Mouse (Mus musculus) Patski (cell line): ENCODE measurements around the gene Rtn3. TPM values are rescaled to one million over a fixed set of nuclear protein-coding genes. Genes with fewer than 3 reads are reported as not detected.

Experiments
- ATAC-seq: fragments of 100-300 bp; one replicate; pipeline ENCODE4 v1.8.0; 2021
- CTCF ChIA-PET: fragments of 350-600 bp; sonication (Branson Sonifier 250); formaldehyde crosslinking; loops from one replicate; lab custom pipeline; 2022; ENCODE audit warnings: inconsistent platforms; lab: Charles Lee
- POLR2A ChIA-PET: fragments of 350-600 bp; sonication (Branson Sonifier 250); formaldehyde crosslinking; loops from one replicate; lab custom pipeline; 2022; ENCODE audit warnings: antibody characterized with exemption, inconsistent platforms; lab: Charles Lee
- DNase-seq: peaks from one replicate; pipeline ENCODE4 v3.0.0-alpha.2; 2011; ENCODE audit warnings: low read depth, low spot score
- H3K27me3 ChIP-seq: fragments of 371-371 bp; one replicate; pipeline ENCODE4 v1.5.1; 2021
- CTCF ChIP-seq: fragments of 100-300 bp; IDR thresholded peaks from one replicate; pipeline ENCODE4 v1.5.1; 2021
- in situ Hi-C: fragments of 300-500 bp; cut with MboI; formaldehyde crosslinking; loops from 3 replicates; pipeline ENCODE4 v1.11.1; 2018; ENCODE audit warnings: low pct_unique_long_range_greater_than_20kb, mixed read lengths
- polyA plus RNA-seq: library from polyadenylated mRNA; unstranded; gene quantifications from one replicate; pipeline ENCODE4 v1.2.3, GENCODE M21; 2021

The Rtn3 gene
- polyA plus RNA-seq, 1 experiment from 2014 or later = 309 TPM

DNA sequence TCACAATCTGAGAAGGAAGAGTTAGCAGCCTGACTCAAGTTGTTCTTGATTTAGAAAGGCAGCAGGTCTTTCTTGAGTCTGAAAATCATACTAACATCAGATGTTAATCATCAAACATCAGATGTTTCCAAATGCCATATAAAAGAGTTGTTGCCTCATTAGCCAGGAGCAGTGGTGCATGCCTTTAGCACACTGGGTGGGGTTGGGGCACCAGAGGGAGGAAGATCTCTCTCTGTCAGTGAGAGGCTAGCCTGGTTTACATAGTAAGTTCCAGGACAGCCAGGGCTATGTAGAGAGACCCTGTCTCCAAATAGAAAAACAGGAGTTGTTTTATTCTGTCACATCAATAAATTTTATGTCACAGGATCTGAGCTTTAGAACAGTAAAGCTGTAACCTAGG lies 24.2 kb downstream of the Rtn3 start:
- no peaks in the 10 kb centered on the region for H3K27me3 ChIP-seq
- no peak for TF ChIP-seq CTCF
- CTCF ChIA-PET = interaction anchor here (0.7 to 1.5 kb wide), 2 partner anchors 7 to 22 kb away, joined by 4 to 5 read pairs; no protein-coding TSS in a partner anchor
- POLR2A ChIA-PET = interaction anchor here (1.2 kb wide), 1 partner anchor 35 kb away, joined by 3 read pairs; no protein-coding TSS in a partner anchor
- in situ Hi-C loops = no loop called here
- peak; percentile 62 for ATAC-seq
- DNase-seq = no peak

DNA sequence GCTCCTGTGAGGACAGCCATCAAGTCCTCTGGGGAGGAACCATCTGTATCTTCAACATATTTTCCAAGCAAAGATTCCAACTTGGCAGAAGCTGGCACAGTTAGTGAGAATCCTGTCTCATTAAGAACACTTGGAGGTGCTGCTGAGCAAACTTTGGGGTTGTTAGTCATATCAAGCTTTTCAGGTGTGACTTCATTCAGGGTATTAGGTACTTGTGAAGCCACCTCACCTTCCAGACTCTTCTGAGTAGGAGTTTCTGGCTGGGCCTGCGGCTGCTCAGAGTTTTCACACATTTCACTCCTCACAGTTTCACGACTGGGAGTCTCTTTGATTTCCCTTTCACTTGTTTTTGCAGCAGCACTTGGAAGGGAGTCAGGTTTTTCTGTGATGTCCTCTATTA lies 26.3 kb downstream of the Rtn3 start:
- CTCF ChIA-PET = interaction anchor here (1.3 kb wide), 1 partner anchor 13 kb away, joined by 4 read pairs; no protein-coding TSS in a partner anchor
- peak; percentile 40 for TF ChIP-seq CTCF
- in situ Hi-C loops = no loop called here
- no peak for DNase-seq
- H3K27me3 ChIP-seq = no peaks in the 10 kb centered on the region
- POLR2A ChIA-PET = no interaction called here
- ATAC-seq = no peak

DNA sequence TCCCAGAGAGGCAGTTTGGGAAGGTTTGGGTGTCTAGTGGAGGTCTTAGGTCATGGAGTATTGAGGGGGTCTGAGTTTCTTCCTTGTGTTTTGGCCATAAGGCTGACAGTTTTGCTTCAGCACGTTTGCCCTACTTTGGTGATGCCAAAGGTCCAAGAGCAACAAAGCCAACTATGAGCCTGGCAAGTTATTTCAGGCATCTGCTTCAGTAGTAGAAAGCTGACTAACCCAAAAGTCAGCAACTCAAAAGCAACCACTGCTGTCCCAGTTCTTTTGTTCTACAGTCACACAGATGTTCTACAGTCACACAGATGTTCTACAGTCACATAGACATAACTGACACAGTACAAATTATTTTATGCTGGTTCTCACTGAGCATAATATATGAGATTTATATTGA lies 37.5 kb downstream of the Rtn3 start:
- CTCF ChIA-PET = no interaction called here
- ATAC-seq = no peak
- H3K27me3 ChIP-seq = no peaks in the 10 kb centered on the region
- POLR2A ChIA-PET = no interaction called here
- in situ Hi-C loops = loop anchor here (5.0 kb wide), 1 partner anchor 152 kb away; no protein-coding TSS in a partner anchor
- no peak for DNase-seq
- no peak for TF ChIP-seq CTCF

DNA sequence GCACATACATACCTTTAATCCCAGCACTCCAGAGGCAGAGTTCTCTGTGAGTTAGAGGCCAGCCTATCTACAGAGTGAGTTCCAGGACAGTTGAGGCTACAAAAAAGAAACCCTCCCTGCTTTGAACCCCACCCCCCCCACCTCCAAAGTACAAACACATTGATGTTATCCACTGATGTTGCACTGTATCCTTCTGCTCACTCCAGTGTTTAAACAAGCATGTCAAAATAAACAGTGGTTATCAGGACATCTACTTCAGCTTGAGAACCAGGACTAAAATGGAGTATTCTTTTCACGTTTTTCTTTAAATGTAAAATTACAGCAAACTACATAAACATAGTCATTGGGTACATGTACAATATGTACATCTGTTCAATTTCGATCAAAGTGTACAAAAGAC lies 38.0 kb downstream of the Rtn3 start:
- TF ChIP-seq CTCF = no peak

DNA sequence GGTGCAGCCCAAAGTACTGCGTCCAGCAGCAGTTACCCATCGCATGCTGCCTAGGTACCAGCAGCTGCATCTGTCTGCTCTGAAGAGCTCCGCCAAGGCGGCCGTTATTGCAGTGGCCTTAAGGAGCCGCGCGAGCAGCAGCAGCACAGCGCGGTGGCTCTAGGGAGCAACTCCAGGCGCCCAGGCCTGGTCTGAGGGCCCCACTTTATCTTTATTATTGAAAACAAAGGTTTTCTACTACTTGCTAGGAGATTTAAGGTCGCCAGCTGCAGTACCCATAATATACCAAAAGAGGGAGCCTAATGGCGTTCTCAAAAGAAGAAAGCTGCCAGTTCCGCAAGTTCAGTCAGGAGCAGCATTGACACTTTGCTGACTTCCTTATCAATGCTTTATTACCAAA lies 41.6 kb downstream of the Rtn3 start:
- in situ Hi-C loops = no loop called here
- DNase-seq (no peak), ATAC-seq (no peak)
- H3K27me3 ChIP-seq = no peaks in the 10 kb centered on the region
- CTCF ChIA-PET = interaction anchor here (0.8 to 1.3 kb wide), 5 partner anchors 10 to 153 kb away, joined by 3 read pairs; no protein-coding TSS in a partner anchor
- POLR2A ChIA-PET = no interaction called here
- peak; percentile 84 for TF ChIP-seq CTCF

More for the DNA sequence above, 38.0 kb downstream of the Rtn3 start:
- in situ Hi-C loops = loop anchor here (5.0 kb wide), 1 partner anchor 152 kb away; no protein-coding TSS in a partner anchor
- ChIA-PET POLR2A (no interaction called here), CTCF (interaction anchor here (0.7 kb wide), 1 partner anchor 10 kb away, joined by 3 read pairs; no protein-coding TSS in a partner anchor)
- ATAC-seq = no peak
- DNase-seq = no peak
- no peaks in the 10 kb centered on the region for H3K27me3 ChIP-seq

DNA sequence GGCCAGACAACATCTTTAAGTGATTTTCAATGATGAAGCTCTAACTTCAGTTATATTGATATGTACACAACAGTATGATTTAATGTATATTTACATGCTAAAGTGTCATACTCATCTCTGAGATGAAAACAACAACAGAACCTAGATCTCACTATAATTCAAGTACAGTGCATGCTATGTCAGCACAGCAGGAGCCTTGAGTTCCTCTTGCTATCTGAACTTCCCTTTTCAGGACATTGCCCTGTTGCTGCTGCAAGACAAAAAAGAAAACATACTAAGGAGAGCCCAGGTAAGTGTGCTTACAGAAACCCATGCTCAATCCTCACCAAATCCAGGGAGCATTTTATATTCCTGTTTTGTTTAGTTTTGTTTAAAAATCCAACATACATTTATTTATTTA lies 44.8 kb downstream of the Rtn3 start:
- TF ChIP-seq CTCF = no peak
- DNase-seq (no peak), ATAC-seq (no peak)
- ChIA-PET CTCF (no interaction called here), POLR2A (no interaction called here)
- H3K27me3 ChIP-seq = no peaks in the 10 kb centered on the region
- in situ Hi-C loops = no loop called here

DNA sequence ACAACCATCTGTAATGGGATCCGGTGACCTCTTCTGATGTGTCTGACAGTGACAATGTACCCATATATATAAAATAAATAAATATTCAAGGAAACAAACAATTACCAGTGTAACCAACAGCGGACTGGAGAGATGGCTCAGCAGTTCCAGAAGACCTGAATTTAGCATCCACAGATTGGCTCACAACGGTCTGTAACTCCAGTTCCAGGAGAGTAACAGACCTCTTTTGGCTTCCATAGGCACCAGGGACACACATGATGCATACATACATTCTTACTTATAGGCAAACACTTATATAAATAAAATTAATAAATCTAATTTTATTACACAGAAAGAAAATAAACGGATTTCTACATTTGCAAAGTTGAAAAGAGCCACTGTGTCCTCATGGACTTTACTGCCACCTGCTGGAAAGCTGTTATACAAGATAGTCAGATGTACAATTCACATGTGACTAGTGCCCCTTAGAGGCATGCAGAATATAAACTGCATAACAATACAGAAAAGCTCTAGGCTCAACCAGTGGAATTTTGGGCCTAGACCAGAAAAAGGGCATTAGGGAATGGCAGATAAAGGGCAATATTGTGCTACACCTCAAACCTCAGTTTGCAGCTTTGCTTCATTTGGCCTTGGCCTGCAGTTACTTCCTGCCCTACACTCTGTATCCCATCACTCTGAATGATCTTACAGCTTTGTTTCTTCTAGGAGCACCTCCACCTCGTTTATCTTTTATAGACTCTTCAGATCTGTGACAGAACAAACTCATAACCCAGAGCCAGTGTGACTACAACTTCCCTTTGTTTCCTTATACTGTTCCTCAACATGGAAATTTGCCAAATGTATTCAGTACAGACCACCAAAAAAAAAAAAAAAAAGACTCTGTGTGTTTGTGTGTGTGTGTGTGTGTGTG lies 46.8 kb downstream of the Rtn3 start:
- peak; percentile 82 for ATAC-seq

DNA sequence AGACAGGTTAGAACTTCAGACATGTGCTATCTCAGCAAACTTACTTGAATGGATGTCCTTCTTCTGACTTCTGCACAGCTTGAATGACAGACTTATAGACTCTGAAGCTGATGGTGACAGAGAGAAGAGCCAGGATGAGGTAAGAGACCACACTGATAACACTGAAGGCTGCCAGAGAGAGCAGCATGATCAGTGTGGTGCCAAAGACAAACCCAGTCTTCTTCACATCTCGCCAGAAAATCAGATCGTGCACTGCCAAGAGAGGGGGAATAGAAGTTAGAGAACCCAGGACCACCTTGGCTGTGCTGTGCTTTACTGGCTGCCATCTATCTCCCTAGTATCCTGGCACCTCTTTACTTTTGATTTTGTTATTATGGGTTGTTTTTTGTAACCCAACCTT lies 48.2 kb downstream of the Rtn3 start:
- no peaks in the 10 kb centered on the region for H3K27me3 ChIP-seq
- in situ Hi-C loops = no loop called here
- TF ChIP-seq CTCF = no peak
- no peak for DNase-seq
- no peak for ATAC-seq
- ChIA-PET CTCF (interaction anchor here (2.7 kb wide), 1 partner anchor 9 kb away, joined by 11 read pairs; no protein-coding TSS in a partner anchor), POLR2A (interaction anchor here (1.7 kb wide), 1 partner anchor 16 kb away, joined by 6 read pairs; no protein-coding TSS in a partner anchor)

More for the DNA sequence above, 46.8 kb downstream of the Rtn3 start:
- no peak for DNase-seq
- peak; percentile 82 for TF ChIP-seq CTCF
- in situ Hi-C loops = no loop called here
- ChIA-PET CTCF (interaction anchor here (0.7 to 1.5 kb wide), 7 partner anchors 13 to 181 kb away, joined by 3 to 5 read pairs (median 3); no protein-coding TSS in a partner anchor), POLR2A (interaction anchor here (0.7 kb wide), 1 partner anchor 17 kb away, joined by 5 read pairs; no protein-coding TSS in a partner anchor)
- H3K27me3 ChIP-seq = no peaks in the 10 kb centered on the region

DNA sequence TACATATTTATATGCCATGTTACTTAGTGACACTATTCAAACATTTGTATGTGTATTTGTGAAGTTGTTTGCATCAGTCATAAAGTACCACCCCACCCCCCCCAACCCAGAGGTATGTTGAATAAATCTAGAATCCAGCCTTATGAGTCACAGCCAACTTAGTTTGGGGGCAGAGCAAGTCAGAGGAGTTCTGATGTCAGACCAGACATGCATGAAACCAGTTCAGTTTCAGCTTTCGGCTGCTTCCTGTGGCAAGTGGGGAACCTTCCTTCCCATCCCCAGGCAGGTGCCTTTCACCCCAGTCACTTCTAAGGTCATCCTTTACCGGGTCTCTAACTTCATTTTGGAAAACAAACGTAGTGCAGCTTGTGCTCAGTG lies 57.7 kb downstream of the Rtn3 start:
- in situ Hi-C loops = no loop called here

DNA sequence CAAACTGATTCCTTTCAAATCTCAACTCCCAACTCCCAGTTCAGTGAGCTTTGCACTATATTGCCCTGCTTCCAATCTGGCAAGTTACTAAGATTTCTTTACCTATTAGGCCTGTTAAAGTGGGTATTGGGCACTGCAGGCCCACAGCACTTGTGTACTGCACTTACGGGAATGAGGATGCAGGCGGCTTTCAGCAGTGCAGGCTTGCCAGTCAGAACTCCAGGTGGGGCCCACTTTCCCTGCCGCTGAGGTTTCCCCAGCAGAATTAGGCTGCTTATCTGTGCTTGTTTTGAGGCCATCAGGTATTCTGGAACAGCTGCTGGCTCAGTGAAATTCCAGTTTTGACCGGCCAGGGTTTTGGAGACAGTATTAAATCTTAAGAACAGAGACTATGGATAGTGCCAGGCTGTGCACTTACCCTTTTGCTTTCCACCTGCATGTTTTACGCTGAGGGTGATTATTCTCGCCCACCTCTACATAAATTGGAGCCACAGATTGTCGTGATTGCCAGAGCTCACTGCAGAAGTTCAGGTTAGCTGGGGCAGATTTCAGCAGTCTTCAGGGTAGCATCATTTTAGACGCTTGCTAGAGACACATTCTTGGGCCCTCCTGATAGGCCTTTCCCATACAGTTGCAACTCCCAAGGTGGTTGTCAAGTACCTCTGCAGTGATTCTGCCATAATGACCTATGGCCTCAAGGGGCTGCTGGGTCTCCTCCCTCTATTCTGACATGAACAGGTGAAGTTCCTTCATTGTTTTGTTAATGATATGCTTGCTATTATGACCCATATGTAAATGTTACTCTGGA lies 58.3 kb downstream of the Rtn3 start:
- ATAC-seq (no peak), DNase-seq (no peak)
- POLR2A ChIA-PET = no interaction called here
- no peak for TF ChIP-seq CTCF
- H3K27me3 ChIP-seq = no peaks in the 10 kb centered on the region
- in situ Hi-C loops = loop anchor here (5.0 kb wide), 1 partner anchor 162 kb away; no protein-coding TSS in a partner anchor
- CTCF ChIA-PET = interaction anchor here (1.0 kb wide), 1 partner anchor 20 kb away, joined by 3 read pairs; no protein-coding TSS in a partner anchor

More for the DNA sequence above, 57.7 kb downstream of the Rtn3 start:
- CTCF ChIA-PET = no interaction called here
- POLR2A ChIA-PET = interaction anchor here (1.3 kb wide), 1 partner anchor 8 kb away, joined by 3 read pairs; no protein-coding TSS in a partner anchor
- H3K27me3 ChIP-seq = no peaks in the 10 kb centered on the region
- no peak for ATAC-seq
- no peak for TF ChIP-seq CTCF
- no peak for DNase-seq
